In the genomic region with DNA sequence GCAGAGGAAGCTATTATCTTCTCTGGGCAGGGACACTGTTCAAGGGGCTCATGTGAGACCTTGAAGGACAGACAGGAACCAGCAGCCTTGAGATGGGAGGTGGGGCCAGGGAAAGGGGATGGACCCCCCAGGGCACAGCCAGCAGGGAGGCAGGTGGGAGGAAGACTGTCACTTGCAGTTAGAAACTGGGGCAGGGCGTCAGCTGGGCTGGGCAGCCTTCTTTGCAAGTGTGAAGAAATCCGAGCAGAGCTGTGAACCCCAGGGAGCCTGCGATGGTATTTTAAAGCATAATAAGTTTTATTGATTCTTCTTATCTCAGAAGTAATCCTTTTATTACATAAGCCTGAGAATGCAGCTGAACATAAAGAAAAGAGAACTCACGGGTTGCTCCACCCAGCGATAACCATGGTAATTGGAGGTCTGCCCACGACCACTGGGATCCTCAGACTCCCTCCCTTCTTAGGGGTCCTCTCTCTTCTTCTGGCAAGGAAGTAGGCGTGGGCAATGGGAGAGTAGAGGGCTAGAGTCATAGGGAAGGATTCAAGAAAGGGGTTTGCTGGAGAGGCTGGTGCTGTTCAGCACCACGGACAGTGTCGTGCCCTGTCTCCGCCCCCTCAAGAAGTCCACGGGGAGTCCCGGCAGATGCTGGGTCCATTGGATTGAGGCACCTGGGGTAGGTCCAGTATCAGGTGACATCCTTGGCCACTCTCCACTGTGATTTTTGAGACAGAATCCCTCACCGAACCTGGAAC, we compare ENCODE assay signal across 9 mouse cellular contexts.
DNase-seq lines count a peak whose midpoint lies in the region; ATAC-seq lines count a peak whose summit lies in the region.
"Had no signal": no experiment of that assay in that cellular context is flagged by ENCODE, and none has a peak within 500 bp of the region (broad histone marks: within the 10 kb centered on the region; RNA-seq: fewer than 3 reads in every experiment).

No protein-coding gene starts in this region.

- no peak overlapping the region for H3K27ac ChIP-seq in midbrain, embryonic 11.5 days (ENCODE audit: low read depth, low read length)
- H3K27ac ChIP-seq in midbrain, embryonic 13.5 days, result no peak overlapping the region
- H3K27ac ChIP-seq: liver, embryonic 13.5 days had no signal

- DNase-seq in adrenal gland, postnatal 36 days, result peak; percentile 42 to 52
- DNase-seq in adrenal gland, adult 8-10 months, result no peak
- DNase-seq in midbrain, embryonic 11.5 days (ENCODE audit: low spot score, missing footprints), result peak; percentile 81
- no peak for DNase-seq in layer of hippocampus, adult 18-20 months (ENCODE audit: low spot score in 2 of 2)
- DNase-seq in layer of hippocampus, adult 9-10 months (ENCODE audit: low spot score), result no peak
- DNase-seq: liver, embryonic 13.5 days had no signal

- H3K4me1 ChIP-seq in midbrain, embryonic 11.5 days (ENCODE audit: control insufficient read depth, insufficient read depth, low read length), result 0 out of 2 replicates have a peak, but pooled peaks cover 2% of the 10 kb centered on the region
- peaks cover 15% of the 10 kb centered on the region for H3K4me1 ChIP-seq in midbrain, embryonic 13.5 days (replicated peaks)
- H3K4me1 ChIP-seq: liver, embryonic 13.5 days had no signal

- H3K4me3 ChIP-seq in midbrain, embryonic 11.5 days (ENCODE audit: low read depth, low read length), result no peak overlapping the region
- H3K4me3 ChIP-seq in midbrain, embryonic 13.5 days (replicated peaks), result no peak overlapping the region
- H3K4me3 ChIP-seq: liver, embryonic 13.5 days had no signal

- no peaks in the 10 kb centered on the region for H3K9me3 ChIP-seq in midbrain, embryonic 11.5 days (ENCODE audit: control insufficient read depth, low read length)
- H3K9me3 ChIP-seq in midbrain, embryonic 13.5 days, result no peaks in the 10 kb centered on the region
- H3K9me3 ChIP-seq: liver, embryonic 13.5 days had no signal

- no peaks in the 10 kb centered on the region for H3K27me3 ChIP-seq in midbrain, embryonic 11.5 days (ENCODE audit: control insufficient read depth, insufficient read depth, low read length)
- peaks cover 22% of the 10 kb centered on the region for H3K27me3 ChIP-seq in midbrain, embryonic 13.5 days

- WGBS in midbrain, embryonic 11.5 days, result 7% methylated on average over 13 of the region's 13 CpGs
- 6% methylated on average over 13 of the region's 13 CpGs for whole genome bisulfite sequencing in midbrain, embryonic 13.5 days

- H3K36me3 ChIP-seq in midbrain, embryonic 11.5 days (ENCODE audit: control insufficient read depth, insufficient read depth, low read length), result no peaks in the 10 kb centered on the region
- no peaks in the 10 kb centered on the region for H3K36me3 ChIP-seq in midbrain, embryonic 13.5 days
- H3K36me3 ChIP-seq: liver, embryonic 13.5 days had no signal

- no peak overlapping the region for H3K9ac ChIP-seq in midbrain, embryonic 11.5 days (ENCODE audit: low read length)
- H3K9ac ChIP-seq in midbrain, embryonic 13.5 days (replicated peaks), result no peak overlapping the region
- H3K9ac ChIP-seq: liver, embryonic 13.5 days had no signal

- H3K4me2 ChIP-seq in midbrain, embryonic 11.5 days, result no peak overlapping the region
- H3K4me2 ChIP-seq in midbrain, embryonic 13.5 days (replicated peaks), result no peak overlapping the region
- H3K4me2 ChIP-seq: liver, embryonic 13.5 days had no signal

- ATAC-seq in midbrain, embryonic 11.5 days (ENCODE audit: low FRiP score), result no peak
- no peak for ATAC-seq in midbrain, embryonic 13.5 days
- peak; percentile 66 for ATAC-seq in common myeloid progenitor, adult 5-6 weeks (replicated peaks; ENCODE audit: low read depth, poor library complexity, severe bottlenecking)
- ATAC-seq in megakaryocyte progenitor cell, adult 5-6 weeks (replicated peaks; ENCODE audit: poor library complexity), result peak; percentile 77

Comparison
In these comparisons a context has a peak if more than half of its experiments do, and no peak if none do; other contexts are left out.
1. DNase-seq: peak in adrenal gland, postnatal 36 days (2 of 2) and midbrain, embryonic 11.5 days (single experiment); none in adrenal gland, adult 8-10 months (single experiment), layer of hippocampus, adult 18-20 months (0 of 2) and layer of hippocampus, adult 9-10 months (single experiment).
2. ATAC-seq: peak in common myeloid progenitor, adult 5-6 weeks (single experiment) and megakaryocyte progenitor cell, adult 5-6 weeks (single experiment); none in midbrain, embryonic 11.5 days (single experiment) and midbrain, embryonic 13.5 days (single experiment).